Mouse (Mus musculus): ENCODE measurements around the gene Ppm1l. TPM values are rescaled to one million over a fixed set of nuclear protein-coding genes. Genes with fewer than 3 reads are reported as not detected.

Gene Ppm1l
- polyA plus RNA-seq, 1 experiment from 2014 or later: 17.2 TPM

GRCm38 (mm10) chr3:69358620-69358964, 41.9 kb downstream of the Ppm1l start:
- H3K9me3 ChIP-seq (ENCODE audit: control insufficient read depth, low read length): no peaks in the 10 kb centered on the region
- no peak for ATAC-seq (ENCODE audit: low FRiP score)
- WGBS: 95% methylated on average over 8 of the region's 8 CpGs

DNA sequence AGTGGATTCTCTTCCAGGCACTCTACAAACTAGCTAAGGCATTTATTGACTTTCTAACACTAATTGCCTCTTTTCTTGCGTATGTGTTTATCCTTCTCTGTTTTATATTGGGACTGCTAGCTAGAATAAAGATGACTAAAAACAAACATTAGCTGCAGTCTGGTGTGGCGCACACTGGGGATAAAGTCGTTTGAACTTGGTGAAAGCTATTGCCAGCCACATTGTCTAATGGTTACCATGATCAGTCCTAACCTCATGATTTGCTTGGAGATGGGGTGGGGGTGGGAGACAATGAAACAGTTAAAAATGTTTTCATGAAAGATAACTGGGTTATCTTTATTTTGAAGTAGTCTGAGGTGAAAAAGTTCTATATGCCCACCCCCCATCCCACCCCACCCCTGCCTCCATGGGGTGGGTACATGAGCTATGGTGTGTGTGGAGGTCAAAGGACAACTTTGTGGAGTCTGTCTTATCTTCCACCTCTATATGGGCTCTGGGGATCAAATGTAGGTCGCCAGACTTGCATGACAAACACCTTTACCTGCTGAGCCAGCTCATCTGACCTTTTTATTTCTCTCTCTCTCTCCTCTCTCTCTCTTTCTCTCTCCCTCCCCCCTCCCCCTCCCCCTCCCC, 43.7 kb downstream of the Ppm1l start:
- Histone ChIP-seq H3K36me3 (ENCODE audit: control insufficient read depth, insufficient read depth, low read length) (no peaks in the 10 kb centered on the region), H3K4me1 (replicated peaks; ENCODE audit: control insufficient read depth, insufficient read depth, low read length) (no peaks in the 10 kb centered on the region), H3K4me3 (ENCODE audit: low read depth, low read length) (no peak overlapping the region), H3K4me2 (replicated peaks; ENCODE audit: low read depth, low read length) (no peak overlapping the region), H3K9me3 (ENCODE audit: control insufficient read depth, low read length) (no peaks in the 10 kb centered on the region), H3K9ac (ENCODE audit: low read depth, low read length) (no peak overlapping the region), H3K27me3 (ENCODE audit: control insufficient read depth, insufficient read depth, low read length) (no peaks in the 10 kb centered on the region), H3K27ac (ENCODE audit: low read depth, low read length) (no peak overlapping the region)
- DNase-seq (ENCODE audit: low spot score) (no peak), ATAC-seq (ENCODE audit: low FRiP score) (no peak)
- WGBS: 81% methylated on average over 4 of the region's 4 CpGs

More at GRCm38 (mm10) chr3:69358620-69358964, 41.9 kb downstream of the Ppm1l start:
- Histone ChIP-seq H3K4me2 (replicated peaks; ENCODE audit: low read depth, low read length) (no peak overlapping the region), H3K4me1 (replicated peaks; ENCODE audit: control insufficient read depth, insufficient read depth, low read length) (no peaks in the 10 kb centered on the region), H3K27ac (ENCODE audit: low read depth, low read length) (no peak overlapping the region), H3K4me3 (ENCODE audit: low read depth, low read length) (no peak overlapping the region), H3K27me3 (ENCODE audit: control insufficient read depth, insufficient read depth, low read length) (no peaks in the 10 kb centered on the region), H3K36me3 (ENCODE audit: control insufficient read depth, insufficient read depth, low read length) (no peaks in the 10 kb centered on the region), H3K9ac (ENCODE audit: low read depth, low read length) (no peak overlapping the region)
- no peak for DNase-seq (ENCODE audit: low spot score)

DNA sequence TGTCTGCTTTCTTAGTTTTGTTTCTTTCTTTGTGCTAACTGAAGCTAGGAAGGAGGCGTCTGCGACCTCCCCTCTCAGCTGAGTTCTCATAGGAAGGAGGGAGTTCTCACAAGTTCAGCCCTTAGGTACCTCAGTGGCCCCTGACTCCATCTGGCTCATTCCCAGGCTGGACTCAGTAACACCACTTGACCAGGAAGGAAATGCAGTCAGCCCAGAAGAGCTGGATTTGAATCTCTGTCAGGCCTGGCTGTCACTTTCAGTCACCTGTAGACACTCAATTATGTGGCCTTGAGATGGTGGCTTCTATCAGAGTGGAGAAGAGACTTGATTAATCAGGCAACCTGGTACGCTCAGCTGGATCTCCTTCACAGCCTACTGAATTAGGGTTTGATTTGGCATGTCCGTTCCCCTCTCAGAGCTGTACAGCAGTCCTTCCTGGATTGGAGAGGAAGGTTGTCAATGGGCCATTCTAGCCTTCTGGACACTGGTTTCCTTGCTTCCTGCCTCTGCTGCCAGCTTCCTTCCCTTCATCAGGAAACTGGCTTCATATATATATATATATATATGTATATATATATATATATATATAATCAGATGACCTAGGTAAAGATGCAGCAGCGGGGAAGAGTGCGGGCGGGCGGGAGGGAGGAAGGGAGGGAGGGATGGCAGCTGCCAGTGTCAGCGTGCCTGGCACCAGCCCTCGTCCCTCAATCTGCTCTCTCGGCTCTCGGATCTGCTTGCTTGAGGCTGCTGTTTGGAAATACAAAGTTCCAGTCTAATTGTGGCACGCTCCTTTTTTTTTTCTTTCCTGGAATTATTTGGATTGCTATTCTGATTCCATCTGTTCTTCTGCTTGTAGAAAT, 45.1 kb downstream of the Ppm1l start:
- DNase-seq (ENCODE audit: low spot score): no peak
- Histone ChIP-seq H3K9me3 (ENCODE audit: control insufficient read depth, low read length) (no peaks in the 10 kb centered on the region), H3K4me2 (replicated peaks; ENCODE audit: low read depth, low read length) (no peak overlapping the region), H3K9ac (ENCODE audit: low read depth, low read length) (no peak overlapping the region), H3K27me3 (ENCODE audit: control insufficient read depth, insufficient read depth, low read length) (no peaks in the 10 kb centered on the region), H3K36me3 (ENCODE audit: control insufficient read depth, insufficient read depth, low read length) (no peaks in the 10 kb centered on the region), H3K4me3 (ENCODE audit: low read depth, low read length) (no peak overlapping the region), H3K27ac (ENCODE audit: low read depth, low read length) (no peak overlapping the region), H3K4me1 (replicated peaks; ENCODE audit: control insufficient read depth, insufficient read depth, low read length) (no peaks in the 10 kb centered on the region)
- no peak for ATAC-seq (ENCODE audit: low FRiP score)
- WGBS: 82% methylated on average over 10 of the region's 13 CpGs

DNA sequence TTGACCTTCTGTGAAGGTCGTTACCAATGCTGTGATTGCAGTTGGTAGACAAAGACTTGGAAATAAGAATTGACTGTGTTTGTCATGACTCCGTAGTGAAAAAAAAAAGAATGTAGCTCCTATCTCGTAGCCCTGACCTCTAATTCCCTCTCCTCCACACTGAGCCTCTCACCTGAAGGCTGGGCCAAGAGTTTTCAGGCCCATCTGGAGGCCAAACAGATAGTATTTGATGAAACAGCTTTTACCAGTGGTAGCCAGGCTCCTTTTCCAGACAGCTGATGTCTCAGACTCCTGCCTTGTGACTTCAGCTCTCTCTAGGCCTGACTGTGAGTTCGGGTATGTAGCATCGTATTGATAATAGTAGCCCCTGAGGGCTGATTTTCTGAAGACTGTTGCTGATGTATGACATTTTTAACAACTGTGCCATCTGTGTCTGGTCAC, 45.7 kb downstream of the Ppm1l start:
- Histone ChIP-seq H3K9ac (ENCODE audit: low read depth, low read length) (no peak overlapping the region), H3K4me2 (replicated peaks; ENCODE audit: low read depth, low read length) (no peak overlapping the region), H3K36me3 (ENCODE audit: control insufficient read depth, insufficient read depth, low read length) (no peaks in the 10 kb centered on the region), H3K27me3 (ENCODE audit: control insufficient read depth, insufficient read depth, low read length) (no peaks in the 10 kb centered on the region), H3K9me3 (ENCODE audit: control insufficient read depth, low read length) (no peaks in the 10 kb centered on the region), H3K27ac (ENCODE audit: low read depth, low read length) (no peak overlapping the region), H3K4me1 (replicated peaks; ENCODE audit: control insufficient read depth, insufficient read depth, low read length) (no peaks in the 10 kb centered on the region), H3K4me3 (ENCODE audit: low read depth, low read length) (no peak overlapping the region)
- WGBS: 82% methylated on average over 5 of the region's 5 CpGs
- DNase-seq (ENCODE audit: low spot score) (no peak), ATAC-seq (ENCODE audit: low FRiP score) (no peak)

GRCm38 (mm10) chr3:69362906-69363305, 46.2 kb downstream of the Ppm1l start:
- Histone ChIP-seq H3K36me3 (ENCODE audit: control insufficient read depth, insufficient read depth, low read length) (no peaks in the 10 kb centered on the region), H3K9ac (ENCODE audit: low read depth, low read length) (no peak overlapping the region), H3K9me3 (ENCODE audit: control insufficient read depth, low read length) (no peaks in the 10 kb centered on the region), H3K27me3 (ENCODE audit: control insufficient read depth, insufficient read depth, low read length) (no peaks in the 10 kb centered on the region), H3K4me3 (ENCODE audit: low read depth, low read length) (no peak overlapping the region), H3K4me1 (replicated peaks; ENCODE audit: control insufficient read depth, insufficient read depth, low read length) (no peaks in the 10 kb centered on the region), H3K4me2 (replicated peaks; ENCODE audit: low read depth, low read length) (no peak overlapping the region), H3K27ac (ENCODE audit: low read depth, low read length) (no peak overlapping the region)
- DNase-seq (ENCODE audit: low spot score) (no peak), ATAC-seq (ENCODE audit: low FRiP score) (no peak)
- 85% methylated on average over 4 of the region's 4 CpGs for WGBS

DNA sequence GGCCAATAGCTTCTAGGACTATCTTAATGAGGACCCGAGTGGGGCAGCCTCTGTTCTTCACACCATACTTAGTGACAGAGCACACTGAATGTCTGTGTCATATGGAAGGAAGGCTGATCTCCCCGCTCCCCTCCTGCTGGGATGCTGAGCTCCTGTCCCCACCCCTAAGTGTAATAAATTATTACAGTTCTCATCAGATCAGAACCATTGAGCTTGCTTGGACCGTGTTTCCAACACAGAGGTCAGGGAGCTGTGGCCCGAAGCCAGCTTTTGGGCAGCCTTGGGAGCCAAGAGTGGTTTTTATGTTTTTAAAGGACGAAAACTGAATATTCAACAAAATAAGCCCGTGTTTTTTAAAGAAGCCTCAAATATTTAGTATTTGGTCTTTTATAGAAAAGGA, 47.5 kb downstream of the Ppm1l start:
- Histone ChIP-seq H3K27ac (ENCODE audit: low read depth, low read length) (no peak overlapping the region), H3K27me3 (ENCODE audit: control insufficient read depth, insufficient read depth, low read length) (no peaks in the 10 kb centered on the region), H3K4me1 (replicated peaks; ENCODE audit: control insufficient read depth, insufficient read depth, low read length) (no peaks in the 10 kb centered on the region), H3K9me3 (ENCODE audit: control insufficient read depth, low read length) (no peaks in the 10 kb centered on the region), H3K4me3 (ENCODE audit: low read depth, low read length) (no peak overlapping the region), H3K36me3 (ENCODE audit: control insufficient read depth, insufficient read depth, low read length) (no peaks in the 10 kb centered on the region), H3K9ac (ENCODE audit: low read depth, low read length) (no peak overlapping the region), H3K4me2 (replicated peaks; ENCODE audit: low read depth, low read length) (no peak overlapping the region)
- 90% methylated on average over 6 of the region's 6 CpGs for WGBS
- DNase-seq (ENCODE audit: low spot score) (no peak), ATAC-seq (ENCODE audit: low FRiP score) (no peak)

- no peak overlapping the region for H3K9ac ChIP-seq (ENCODE audit: low read depth, low read length)
- ATAC-seq (ENCODE audit: low FRiP score): no peak
- no peak overlapping the region for H3K27ac ChIP-seq (ENCODE audit: low read depth, low read length)
- no peak overlapping the region for H3K4me3 ChIP-seq (ENCODE audit: low read depth, low read length)
- no peaks in the 10 kb centered on the region for H3K36me3 ChIP-seq (ENCODE audit: control insufficient read depth, insufficient read depth, low read length)
- no peaks in the 10 kb centered on the region for H3K4me1 ChIP-seq (replicated peaks; ENCODE audit: control insufficient read depth, insufficient read depth, low read length)
- H3K9me3 ChIP-seq (ENCODE audit: control insufficient read depth, low read length): no peaks in the 10 kb centered on the region
- WGBS: 92% methylated on average over 9 of the region's 9 CpGs
- H3K4me2 ChIP-seq (replicated peaks; ENCODE audit: low read depth, low read length): no peak overlapping the region
- H3K27me3 ChIP-seq (ENCODE audit: control insufficient read depth, insufficient read depth, low read length): no peaks in the 10 kb centered on the region
- no peak for DNase-seq (ENCODE audit: low spot score)
These were observed 51.3 kb downstream of the Ppm1l start for GRCm38 (mm10) chr3:69367916-69368315.

GRCm38 (mm10) chr3:69372731-69373130, 56.1 kb downstream of the Ppm1l start:
- DNase-seq (ENCODE audit: low spot score): no peak
- Histone ChIP-seq H3K4me3 (ENCODE audit: low read depth, low read length) (no peak overlapping the region), H3K4me1 (replicated peaks; ENCODE audit: control insufficient read depth, insufficient read depth, low read length) (no peaks in the 10 kb centered on the region), H3K9me3 (ENCODE audit: control insufficient read depth, low read length) (no peaks in the 10 kb centered on the region), H3K27ac (ENCODE audit: low read depth, low read length) (no peak overlapping the region), H3K27me3 (ENCODE audit: control insufficient read depth, insufficient read depth, low read length) (no peaks in the 10 kb centered on the region), H3K9ac (ENCODE audit: low read depth, low read length) (no peak overlapping the region), H3K4me2 (replicated peaks; ENCODE audit: low read depth, low read length) (no peak overlapping the region), H3K36me3 (ENCODE audit: control insufficient read depth, insufficient read depth, low read length) (no peaks in the 10 kb centered on the region)
- no peak for ATAC-seq (ENCODE audit: low FRiP score)
- WGBS: 76% methylated on average over 3 of the region's 3 CpGs

Measured in hindbrain, embryonic 11.5 days (tissue).